1 mouse cellular context compared by ENCODE assay signal in the genomic region with DNA sequence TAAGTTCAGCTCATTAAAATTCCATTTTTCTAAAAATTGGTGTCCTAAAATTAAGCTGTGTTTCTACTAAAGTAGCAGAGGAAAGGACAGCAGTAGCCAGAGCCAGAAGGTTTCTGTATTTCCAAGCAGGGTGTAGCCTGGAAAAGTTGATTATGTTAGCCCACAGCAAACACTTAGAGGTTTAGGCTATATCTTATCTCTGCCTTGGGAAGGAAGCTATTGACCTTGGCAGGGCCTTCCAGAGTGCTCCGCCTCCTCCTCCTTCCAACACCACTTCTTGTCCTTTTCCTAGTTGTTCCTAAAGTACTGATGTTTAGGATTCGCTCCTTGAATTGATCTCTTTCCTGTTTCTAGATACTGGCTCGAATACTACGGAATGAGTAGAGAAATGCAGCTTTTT.
TF ChIP-seq lines count a peak whose summit lies in the region.

No protein-coding gene starts in this region.

TF ChIP-seq in MEL, 35 proteins besides CTCF, POLR2A, EP300 and RAD21:
- TF ChIP-seq GATA1 (IDR thresholded peaks at IDR 0.05; ENCODE audit: low read depth, low read length) (peak; percentile 47; the same call in 1 of the 2 replicates), KAT2A (conservative IDR thresholded peaks at IDR 0.05; ENCODE audit: low read depth, low read length) (no peak), MAZ (IDR thresholded peaks at IDR 0.05; ENCODE audit: low read depth, low read length) (no peak)
